Mouse (Mus musculus): ENCODE results near the gene Fbxl2.

GRCm38 (mm10) chr9:114015724-114016123 is 30.3 kb downstream of the Fbxl2 start:
- no peak for TF ChIP-seq POLR2A (IDR thresholded peaks at IDR 0.05; ENCODE audit: extremely low read depth, insufficient read depth, low read length)
- TF ChIP-seq CTCF (IDR thresholded peaks at IDR 0.05; ENCODE audit: extremely low read depth, insufficient read depth, low read length) = 0 out of 2 replicates have a peak, but pooled peaks have one; percentile 18

Measured in cortical plate, adult 2 months (tissue).